Mouse (Mus musculus): ENCODE data around the gene Hspb1. TPM values are rescaled to one million over a fixed set of nuclear protein-coding genes. Genes with fewer than 3 reads are reported as not detected.

The Hspb1 gene
- polyA plus RNA-seq, 1 experiment: 71.0 TPM

DNA sequence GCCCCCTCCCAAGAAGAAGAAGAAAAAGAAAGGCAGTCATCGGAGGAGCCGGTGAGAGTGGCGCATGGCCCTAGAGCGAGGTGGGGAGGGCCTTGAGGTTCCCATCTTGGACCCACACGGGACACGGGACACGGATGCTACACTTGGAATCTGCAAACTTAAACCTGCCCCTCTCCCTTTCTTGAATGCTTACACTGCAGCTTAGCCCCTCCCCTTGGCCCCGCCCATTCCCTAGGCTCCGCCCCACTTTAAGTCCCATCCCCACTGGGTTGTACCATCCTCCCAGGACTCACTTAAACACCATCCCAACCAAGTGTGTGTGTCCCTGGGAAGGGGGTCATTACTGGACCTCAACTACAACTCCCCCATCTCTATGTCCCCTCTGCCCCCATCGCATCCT lies 35.3 kb upstream of the Hspb1 start:
- Histone ChIP-seq H3K27ac (ENCODE audit: control insufficient read depth, insufficient read depth, low read depth, low read length, poor library complexity) (no peak overlapping the region), H3K4me3 (replicated peaks; ENCODE audit: control insufficient read depth, low read depth, low read length) (no peak overlapping the region), H3K4me1 (ENCODE audit: control insufficient read depth, insufficient read depth, low read length) (no peaks in the 10 kb centered on the region)
- WGBS: 6% methylated on average over 10 of the region's 10 CpGs
- TF ChIP-seq POLR2A (IDR thresholded peaks at IDR 0.05; ENCODE audit: borderline replicate concordance, control insufficient read depth, low read depth, low read length) (no peak), CTCF (IDR thresholded peaks at IDR 0.05; ENCODE audit: control insufficient read depth, insufficient read depth, low read length) (no peak)

DNA sequence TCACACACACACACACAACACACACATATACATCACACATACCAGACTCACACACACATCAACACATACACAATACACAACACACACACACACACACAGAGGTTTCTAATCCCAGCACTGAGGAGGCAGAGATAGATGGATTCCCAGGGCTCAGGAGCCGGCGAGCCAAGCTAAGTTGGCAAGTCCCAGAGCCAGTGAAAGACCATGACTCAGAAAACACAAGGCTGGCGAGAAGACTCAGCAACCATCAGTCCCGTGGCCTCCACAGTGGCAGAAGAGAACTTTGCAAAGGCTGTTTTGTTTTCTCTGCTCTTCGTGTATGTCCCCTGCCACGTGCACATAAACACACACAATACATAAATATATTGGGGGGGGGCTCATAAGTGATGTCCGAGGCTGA lies 34.0 kb upstream of the Hspb1 start:
- Histone ChIP-seq H3K27ac (ENCODE audit: control insufficient read depth, insufficient read depth, low read depth, low read length, poor library complexity) (no peak overlapping the region), H3K4me3 (replicated peaks; ENCODE audit: control insufficient read depth, low read depth, low read length) (no peak overlapping the region), H3K4me1 (ENCODE audit: control insufficient read depth, insufficient read depth, low read length) (no peaks in the 10 kb centered on the region)
- TF ChIP-seq POLR2A (IDR thresholded peaks at IDR 0.05; ENCODE audit: borderline replicate concordance, control insufficient read depth, low read depth, low read length) (no peak), CTCF (IDR thresholded peaks at IDR 0.05; ENCODE audit: control insufficient read depth, insufficient read depth, low read length) (no peak)
- WGBS: 44% methylated on average over 7 of the region's 7 CpGs

DNA sequence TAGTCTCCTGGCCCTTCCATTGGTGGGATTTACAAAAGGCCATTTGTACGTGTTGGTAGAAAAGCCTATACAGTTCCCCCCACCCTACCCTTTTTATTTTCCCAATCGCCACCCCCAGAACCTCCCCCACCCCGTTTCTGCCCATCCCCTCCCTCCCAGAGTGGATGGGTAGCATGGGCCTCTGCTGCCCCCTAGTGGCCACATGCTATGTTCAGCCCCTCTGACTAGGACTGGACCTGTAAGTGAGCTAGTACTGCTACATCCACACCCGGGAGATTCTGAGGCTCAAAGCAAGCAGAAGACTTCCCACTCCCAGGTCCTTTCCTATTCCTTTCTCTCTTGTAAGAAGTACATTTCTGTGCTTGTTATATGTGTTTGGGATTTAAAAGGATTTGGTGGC lies 32.6 kb upstream of the Hspb1 start:
- no peak overlapping the region for H3K4me3 ChIP-seq (replicated peaks; ENCODE audit: control insufficient read depth, low read depth, low read length)
- no peaks in the 10 kb centered on the region for H3K4me1 ChIP-seq (ENCODE audit: control insufficient read depth, insufficient read depth, low read length)
- H3K27ac ChIP-seq (ENCODE audit: control insufficient read depth, insufficient read depth, low read depth, low read length, poor library complexity): no peak overlapping the region
- TF ChIP-seq CTCF (IDR thresholded peaks at IDR 0.05; ENCODE audit: control insufficient read depth, insufficient read depth, low read length) (peak; percentile 93), POLR2A (IDR thresholded peaks at IDR 0.05; ENCODE audit: borderline replicate concordance, control insufficient read depth, low read depth, low read length) (no peak)
- 1% methylated on average over 4 of the region's 4 CpGs for WGBS

DNA sequence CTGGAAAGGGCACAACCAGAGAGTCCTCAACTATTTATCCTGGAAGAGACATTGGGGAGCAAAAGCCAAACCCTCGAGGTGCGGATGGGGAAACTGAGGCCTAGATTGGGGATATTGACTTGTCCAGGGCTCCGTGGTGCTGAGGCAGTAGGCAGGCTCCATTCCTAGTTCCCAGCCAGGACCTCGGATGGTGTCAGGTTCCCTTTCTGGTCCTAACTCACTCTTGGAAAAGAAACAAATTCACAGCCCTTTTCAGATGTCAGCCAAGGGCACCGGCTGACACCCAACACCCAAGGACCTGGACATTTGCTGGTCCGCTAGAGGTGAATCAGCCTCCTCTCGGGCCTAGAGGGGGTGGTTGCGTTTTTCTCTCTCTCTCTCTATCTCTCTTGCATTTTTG lies 21.1 kb upstream of the Hspb1 start:
- Histone ChIP-seq H3K4me3 (replicated peaks; ENCODE audit: control insufficient read depth, low read depth, low read length) (no peak overlapping the region), H3K4me1 (ENCODE audit: control insufficient read depth, insufficient read depth, low read length) (no peaks in the 10 kb centered on the region; the same call in 1 of the 2 replicates), H3K27ac (ENCODE audit: control insufficient read depth, insufficient read depth, low read depth, low read length, poor library complexity) (no peak overlapping the region)
- 56% methylated on average over 8 of the region's 8 CpGs for WGBS
- TF ChIP-seq POLR2A (IDR thresholded peaks at IDR 0.05; ENCODE audit: borderline replicate concordance, control insufficient read depth, low read depth, low read length) (no peak), CTCF (IDR thresholded peaks at IDR 0.05; ENCODE audit: control insufficient read depth, insufficient read depth, low read length) (no peak)

DNA sequence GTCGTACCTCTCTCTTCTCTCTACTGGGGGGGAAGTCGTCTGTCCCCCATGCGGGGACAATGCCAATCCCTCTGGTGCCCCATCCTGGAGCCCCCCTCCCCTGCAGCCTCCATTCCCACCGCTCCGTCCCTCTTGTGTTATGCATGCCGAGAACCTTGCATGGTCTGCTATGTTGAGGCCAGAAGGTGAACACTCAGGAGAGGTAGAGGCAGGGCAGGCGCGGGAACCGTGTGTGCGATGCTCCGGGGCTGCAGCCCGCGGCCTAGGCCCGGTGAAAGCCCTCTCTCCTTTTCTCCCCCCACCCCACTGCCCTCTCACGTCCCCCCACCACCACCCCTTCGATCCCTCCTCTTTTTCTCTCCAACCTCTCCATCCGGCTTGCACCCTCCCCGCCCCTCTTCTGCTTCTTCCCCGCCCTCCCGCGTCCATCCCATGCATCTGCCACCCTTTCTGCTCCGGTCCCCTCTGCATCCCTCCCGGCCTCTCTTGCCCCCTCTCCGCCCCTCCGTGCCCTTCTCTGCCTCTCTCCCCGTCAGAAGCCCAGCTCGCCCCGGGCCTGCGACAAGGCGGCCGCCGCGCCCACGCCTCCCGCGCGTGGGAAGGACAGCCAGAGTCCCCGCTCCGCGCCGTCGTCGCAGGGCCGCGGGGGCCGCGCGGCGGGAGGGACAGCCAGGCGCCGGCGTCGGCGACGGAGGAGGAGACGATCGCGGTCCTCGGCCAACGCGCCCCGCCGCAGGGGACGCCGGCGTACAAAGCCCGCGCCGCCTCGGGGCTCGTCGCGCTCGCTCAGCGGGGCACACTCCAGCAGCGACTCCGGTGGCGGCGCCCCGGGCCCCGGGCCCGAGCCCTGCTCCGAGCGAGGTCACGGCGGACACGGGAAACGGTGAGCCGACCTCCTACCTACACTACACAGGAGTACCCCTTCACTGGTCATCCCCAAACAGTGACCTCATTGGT lies 19.8 kb upstream of the Hspb1 start:
- no peak overlapping the region for H3K4me3 ChIP-seq (replicated peaks; ENCODE audit: control insufficient read depth, low read depth, low read length)

DNA sequence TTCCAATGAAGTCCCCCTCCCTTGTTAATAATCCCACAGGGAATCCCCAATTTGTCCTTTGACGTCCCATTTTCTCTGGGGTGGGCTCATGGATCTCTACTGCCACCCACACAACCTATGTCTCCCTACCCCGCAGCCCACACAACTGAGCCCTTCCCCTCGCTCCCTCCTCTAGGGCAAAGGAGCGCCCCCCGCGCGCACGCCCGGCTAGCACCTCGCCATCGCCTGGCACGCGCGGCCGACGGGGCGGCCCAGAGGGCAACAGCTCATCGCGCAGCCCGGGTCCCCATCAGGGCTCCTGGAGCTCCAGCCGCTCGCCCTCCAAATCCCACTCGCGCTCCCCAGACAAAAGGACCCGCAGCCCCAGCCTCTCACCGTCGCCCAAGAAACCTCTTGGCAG lies 19.1 kb upstream of the Hspb1 start:
- Histone ChIP-seq H3K4me1 (ENCODE audit: control insufficient read depth, insufficient read depth, low read length) (no peaks in the 10 kb centered on the region; the same call in 1 of the 2 replicates), H3K4me3 (replicated peaks; ENCODE audit: control insufficient read depth, low read depth, low read length) (no peak overlapping the region), H3K27ac (ENCODE audit: control insufficient read depth, insufficient read depth, low read depth, low read length, poor library complexity) (no peak overlapping the region)
- TF ChIP-seq CTCF (IDR thresholded peaks at IDR 0.05; ENCODE audit: control insufficient read depth, insufficient read depth, low read length): no peak
- WGBS: 14% methylated on average over 27 of the region's 27 CpGs

More for the DNA sequence above, 19.8 kb upstream of the Hspb1 start:
- WGBS: 3% methylated on average over 89 of the region's 89 CpGs
- Histone ChIP-seq H3K27ac (ENCODE audit: control insufficient read depth, insufficient read depth, low read depth, low read length, poor library complexity) (no peak overlapping the region; the same call in 1 of the 2 replicates), H3K4me1 (ENCODE audit: control insufficient read depth, insufficient read depth, low read length) (no peaks in the 10 kb centered on the region; the same call in 1 of the 2 replicates)
- TF ChIP-seq POLR2A (IDR thresholded peaks at IDR 0.05; ENCODE audit: borderline replicate concordance, control insufficient read depth, low read depth, low read length) (no peak), CTCF (IDR thresholded peaks at IDR 0.05; ENCODE audit: control insufficient read depth, insufficient read depth, low read length) (no peak)

DNA sequence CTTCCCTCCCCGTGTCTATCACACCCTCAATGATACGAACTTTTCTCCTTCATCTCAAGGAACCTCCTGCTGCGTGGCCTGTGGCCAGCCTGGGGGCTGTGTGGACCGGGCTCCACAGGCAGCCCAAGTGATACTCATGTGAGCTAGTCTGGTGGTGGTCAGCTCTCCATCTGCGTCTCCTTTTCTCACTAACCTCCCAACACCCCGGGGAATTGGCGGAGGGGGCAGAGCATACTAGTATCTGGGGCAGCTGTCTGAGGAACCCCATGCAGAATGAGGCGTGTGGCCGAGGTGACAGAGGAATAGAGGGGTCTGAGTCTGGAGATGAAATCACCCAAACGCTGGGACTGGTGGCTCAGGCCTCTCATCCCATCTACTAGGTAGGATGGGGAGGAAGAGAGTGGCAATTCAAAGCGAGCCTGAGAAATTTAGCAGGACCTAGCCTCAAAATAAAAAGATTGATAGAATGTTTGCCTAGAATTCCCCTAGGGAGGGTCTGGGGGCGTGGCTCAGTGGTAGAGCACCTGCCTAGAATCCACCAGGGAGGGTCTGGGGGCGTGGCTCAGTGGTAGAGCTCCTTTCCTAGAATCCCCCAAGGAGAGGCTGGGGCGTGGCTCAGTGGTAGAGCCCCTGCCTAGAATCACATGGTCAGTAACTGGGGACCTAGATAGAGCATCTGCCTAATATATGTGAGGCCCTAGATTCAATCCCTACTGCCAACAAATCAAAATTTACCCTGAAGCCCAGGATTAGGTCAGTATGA lies 17.9 kb upstream of the Hspb1 start:
- WGBS: 69% methylated on average over 14 of the region's 14 CpGs
- Histone ChIP-seq H3K4me1 (ENCODE audit: control insufficient read depth, insufficient read depth, low read length) (no peaks in the 10 kb centered on the region; the same call in 1 of the 2 replicates), H3K4me3 (replicated peaks; ENCODE audit: control insufficient read depth, low read depth, low read length) (no peak overlapping the region), H3K27ac (ENCODE audit: control insufficient read depth, insufficient read depth, low read depth, low read length, poor library complexity) (no peak overlapping the region)
- no peak for TF ChIP-seq POLR2A (IDR thresholded peaks at IDR 0.05; ENCODE audit: borderline replicate concordance, control insufficient read depth, low read depth, low read length)
- TF ChIP-seq CTCF (IDR thresholded peaks at IDR 0.05; ENCODE audit: control insufficient read depth, insufficient read depth, low read length): no peak

DNA sequence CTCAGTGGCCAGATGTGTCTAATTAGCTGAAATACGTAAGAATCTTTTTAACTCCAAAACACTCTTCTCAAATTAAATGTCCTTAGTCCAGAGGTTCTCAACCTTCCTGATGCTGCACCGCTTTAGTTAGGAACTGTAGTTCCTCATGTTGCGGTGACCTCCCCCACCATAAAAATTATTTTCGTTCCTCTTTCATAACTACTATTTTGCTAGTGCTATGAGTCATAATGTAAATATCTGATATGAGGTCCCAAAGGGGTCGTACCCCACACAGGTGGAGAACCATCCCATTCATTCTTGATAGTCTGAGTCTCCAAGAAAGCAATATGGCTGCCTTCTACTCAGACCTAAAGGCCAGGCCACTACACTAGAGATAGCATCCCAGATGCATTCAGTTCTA lies 17.2 kb upstream of the Hspb1 start:
- 35% methylated on average over 5 of the region's 5 CpGs for WGBS
- no peak for TF ChIP-seq CTCF (IDR thresholded peaks at IDR 0.05; ENCODE audit: control insufficient read depth, insufficient read depth, low read length)

More for the DNA sequence above, 17.2 kb upstream of the Hspb1 start:
- no peaks in the 10 kb centered on the region; the same call in 1 of the 2 replicates for H3K4me1 ChIP-seq (ENCODE audit: control insufficient read depth, insufficient read depth, low read length)
- no peak overlapping the region for H3K27ac ChIP-seq (ENCODE audit: control insufficient read depth, insufficient read depth, low read depth, low read length, poor library complexity)
- no peak overlapping the region for H3K4me3 ChIP-seq (replicated peaks; ENCODE audit: control insufficient read depth, low read depth, low read length)
